Mouse (Mus musculus) heart, postnatal 25 days (tissue): ENCODE measurements at regions not wholly inside any gene's neighbourhood (a gene's known extent, or its start where the extent isn't known, plus 50 kb on each side); places are given as distances from the start of the nearest gene placed in this dataset.

Experiments
- DNase-seq: peaks from one replicate; pipeline ENCODE4 v3.0.0; 2022; ENCODE audit warnings: low spot score
- intact Hi-C: fragments of 180-260 bp; cut with DNase I; formaldehyde crosslinking; loops from one replicate; pipeline ENCODE4 v1.15.1; 2025

DNA sequence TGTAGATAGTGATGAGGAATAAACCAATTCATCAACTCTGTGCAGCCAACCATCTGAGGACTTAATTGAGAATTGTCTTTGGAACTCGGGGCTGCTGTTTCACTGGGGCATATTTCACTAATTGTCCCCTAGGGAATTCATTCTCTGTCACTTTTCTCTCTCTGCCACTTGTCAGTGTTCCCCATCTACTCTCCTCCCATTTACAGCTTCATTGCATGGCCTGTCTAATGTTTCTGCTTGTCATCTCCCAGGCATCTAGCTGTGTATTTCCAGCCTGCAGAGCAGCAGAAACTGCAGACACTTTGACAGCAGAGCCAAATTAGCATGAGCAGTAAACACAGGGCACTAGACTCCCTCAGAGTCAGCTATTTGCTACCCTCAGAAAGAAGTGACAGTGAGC lies 1105.2 kb downstream of the Ntrk3 start:
- intact Hi-C loops = no loop called here
- no peak for DNase-seq

- intact Hi-C loops = no loop called here
- DNase-seq = no peak
These were observed 1114.3 kb downstream of the Ntrk3 start for GRCm38 (mm10) chr7:77623491-77623890.

DNA sequence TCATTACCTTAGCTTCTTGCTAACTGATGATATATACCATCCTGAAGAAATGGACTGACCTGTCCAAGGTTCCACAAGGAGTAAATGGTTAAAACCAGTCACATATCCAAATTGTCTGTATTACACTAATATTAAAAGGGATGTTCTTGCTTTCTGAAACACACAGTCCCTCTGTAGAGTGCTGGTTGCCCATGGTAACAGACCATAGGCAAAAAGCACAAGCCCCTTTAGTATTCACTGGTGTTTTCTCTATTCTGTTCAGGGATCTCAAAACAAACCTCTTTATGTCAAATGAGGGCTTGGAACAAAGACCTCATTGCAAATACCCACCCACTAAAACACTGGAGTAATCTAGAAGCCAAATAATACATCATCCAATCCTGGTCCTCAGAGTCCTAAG lies 1114.9 kb downstream of the Ntrk3 start:
- no peak for DNase-seq
- intact Hi-C loops = no loop called here

DNA sequence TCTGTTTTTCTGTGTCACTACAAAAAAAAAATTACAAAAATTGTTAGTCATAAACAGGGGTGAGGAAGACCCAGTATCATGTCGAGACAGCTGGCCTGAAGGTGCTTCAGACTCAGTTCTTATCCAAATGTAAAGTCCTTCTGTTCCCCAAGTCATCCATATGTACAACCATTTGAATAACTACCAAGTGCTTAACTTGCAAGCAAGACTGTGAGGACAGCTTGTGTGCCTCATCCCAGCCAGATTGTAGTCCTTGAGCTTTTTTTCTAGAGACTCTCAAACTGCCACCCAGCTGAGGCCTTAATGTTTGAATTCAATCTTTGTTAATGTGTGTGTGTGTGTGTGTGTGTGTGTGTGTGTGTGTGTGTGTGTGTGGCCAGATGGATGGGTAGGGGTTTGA lies 1164.9 kb downstream of the Ntrk3 start:
- intact Hi-C loops = no loop called here
- DNase-seq = no peak

GRCm38 (mm10) chr7:77559095-77559494 lies 1178.7 kb downstream of the Ntrk3 start:
- DNase-seq = no peak
- intact Hi-C loops = no loop called here

- intact Hi-C loops = no loop called here
- DNase-seq = no peak
These were observed 1179.3 kb downstream of the Ntrk3 start for GRCm38 (mm10) chr7:77558536-77558935.

DNA sequence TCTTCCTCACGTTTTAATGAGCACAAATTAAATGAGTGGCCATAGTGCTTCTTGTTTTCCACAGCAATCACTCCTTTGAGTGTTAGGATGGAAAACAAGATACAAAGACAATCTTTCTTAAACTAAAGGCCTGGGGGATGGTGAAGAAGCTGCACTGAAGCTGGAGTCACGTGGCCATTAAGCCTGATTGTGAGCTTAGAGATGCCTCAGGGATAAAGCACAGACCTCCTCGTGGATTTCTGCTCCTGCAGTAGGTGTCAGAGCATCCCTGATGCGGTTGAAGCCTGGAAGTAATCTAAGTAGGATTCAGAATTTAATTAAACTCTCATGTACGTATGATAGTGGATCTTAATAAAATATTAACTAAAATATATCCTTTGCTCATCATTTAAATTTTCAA lies 1200.9 kb downstream of the Ntrk3 start:
- no peak for DNase-seq
- intact Hi-C loops = no loop called here

- intact Hi-C loops = no loop called here
- no peak for DNase-seq
These were observed 1209.9 kb downstream of the Ntrk3 start for GRCm38 (mm10) chr7:77527906-77528305.

- DNase-seq = no peak
- intact Hi-C loops = no loop called here
These were observed 1228.2 kb downstream of the Ntrk3 start for GRCm38 (mm10) chr7:77509586-77509985.

GRCm38 (mm10) chr7:77507606-77508005 lies 1230.2 kb downstream of the Ntrk3 start:
- DNase-seq = no peak
- intact Hi-C loops = no loop called here

DNA sequence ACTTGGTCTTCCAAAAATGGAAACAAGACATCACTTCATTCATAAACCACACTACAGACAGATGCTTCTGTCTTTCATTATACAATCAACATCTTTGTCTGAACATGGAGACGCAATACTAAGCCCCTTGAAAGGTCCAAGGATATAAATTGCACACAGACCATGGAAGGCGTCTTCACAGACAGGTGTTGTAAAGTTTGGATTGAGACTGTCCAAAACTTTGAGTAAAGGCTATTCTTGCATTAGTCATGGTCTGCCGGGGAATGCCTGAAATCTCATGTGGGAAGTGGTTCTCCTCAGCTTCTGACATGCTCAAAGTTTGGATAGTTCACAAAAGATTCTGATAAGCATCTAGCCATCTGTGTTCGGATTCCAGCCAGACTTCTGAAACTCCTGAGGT lies 1235.2 kb downstream of the Ntrk3 start:
- intact Hi-C loops = no loop called here
- DNase-seq = no peak

DNA sequence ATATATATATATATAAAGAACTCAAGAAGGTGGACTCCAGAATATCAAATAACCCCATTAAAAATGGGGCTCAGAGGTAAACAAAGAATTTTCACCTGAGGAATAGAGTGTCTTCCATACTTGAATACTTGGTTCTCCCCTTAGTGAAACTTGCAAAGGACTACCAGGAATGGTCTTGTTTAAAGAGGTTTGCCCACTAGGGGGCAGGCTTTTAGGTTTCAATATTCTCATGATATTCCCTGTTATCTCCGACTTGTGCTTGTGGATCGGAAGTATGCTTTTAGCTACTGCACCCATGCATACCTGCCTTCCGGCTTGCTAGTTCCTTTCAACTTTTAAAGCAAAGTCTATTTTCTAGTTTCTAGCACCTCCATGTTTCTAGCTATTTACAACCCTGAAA lies 1242.7 kb downstream of the Ntrk3 start:
- DNase-seq = no peak
- intact Hi-C loops = no loop called here

GRCm38 (mm10) chr7:77477519-77477918 lies 1247.8 kb downstream of the Agbl1 start:
- no peak for DNase-seq
- intact Hi-C loops = no loop called here

DNA sequence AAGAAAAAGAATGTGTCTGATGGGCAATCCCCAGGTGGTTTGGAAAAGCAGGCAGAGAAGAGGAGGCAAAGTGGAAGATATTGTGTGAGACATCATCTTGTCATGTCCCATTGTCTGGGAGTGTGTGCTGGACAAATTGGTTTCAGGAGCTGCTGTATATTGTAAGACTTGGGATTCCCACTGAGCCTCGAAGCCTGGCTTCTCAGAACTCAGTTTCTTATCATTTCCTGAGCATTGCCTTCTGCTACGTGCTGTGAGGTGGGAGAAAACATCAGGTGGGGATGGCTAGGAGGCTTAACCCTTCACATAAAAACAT lies 1216.3 kb downstream of the Agbl1 start:
- intact Hi-C loops = loop anchor here (10.0 kb wide), 1 partner anchor 1051 kb away; no protein-coding TSS in a partner anchor
- DNase-seq = no peak

- DNase-seq = no peak
- intact Hi-C loops = loop anchor here (10.0 kb wide), 1 partner anchor 1051 kb away; no protein-coding TSS in a partner anchor
These were observed 1215.8 kb downstream of the Agbl1 start for GRCm38 (mm10) chr7:77445352-77446051.

DNA sequence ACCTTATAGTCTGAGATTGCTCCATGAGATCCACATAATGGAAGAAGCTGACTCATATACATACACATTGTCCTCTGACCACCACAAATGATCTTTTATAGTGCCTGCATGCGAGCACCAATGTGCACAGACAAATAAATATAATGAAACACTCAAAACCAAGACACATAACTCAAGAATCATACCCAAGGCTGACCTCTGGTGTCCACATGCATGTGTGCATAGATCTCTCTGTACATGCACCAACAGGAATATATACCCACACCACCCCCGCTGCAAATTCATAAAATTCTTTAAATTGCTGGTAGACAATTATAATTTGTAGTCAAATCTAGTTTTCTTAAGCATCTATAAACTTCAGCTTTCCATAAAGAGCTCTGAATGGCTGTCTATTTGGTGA lies 1211.9 kb downstream of the Agbl1 start:
- no peak for DNase-seq
- intact Hi-C loops = loop anchor here (10.0 kb wide), 1 partner anchor 1047 kb away; no protein-coding TSS in a partner anchor

- intact Hi-C loops = no loop called here
These were observed 1183.9 kb downstream of the Agbl1 start for GRCm38 (mm10) chr7:77413606-77414005.

More at GRCm38 (mm10) chr7:77413606-77414005, 1183.9 kb downstream of the Agbl1 start:
- DNase-seq = no peak
